Mouse (Mus musculus): ENCODE data around the gene Hoxc12.

Hoxc12 gene

DNA sequence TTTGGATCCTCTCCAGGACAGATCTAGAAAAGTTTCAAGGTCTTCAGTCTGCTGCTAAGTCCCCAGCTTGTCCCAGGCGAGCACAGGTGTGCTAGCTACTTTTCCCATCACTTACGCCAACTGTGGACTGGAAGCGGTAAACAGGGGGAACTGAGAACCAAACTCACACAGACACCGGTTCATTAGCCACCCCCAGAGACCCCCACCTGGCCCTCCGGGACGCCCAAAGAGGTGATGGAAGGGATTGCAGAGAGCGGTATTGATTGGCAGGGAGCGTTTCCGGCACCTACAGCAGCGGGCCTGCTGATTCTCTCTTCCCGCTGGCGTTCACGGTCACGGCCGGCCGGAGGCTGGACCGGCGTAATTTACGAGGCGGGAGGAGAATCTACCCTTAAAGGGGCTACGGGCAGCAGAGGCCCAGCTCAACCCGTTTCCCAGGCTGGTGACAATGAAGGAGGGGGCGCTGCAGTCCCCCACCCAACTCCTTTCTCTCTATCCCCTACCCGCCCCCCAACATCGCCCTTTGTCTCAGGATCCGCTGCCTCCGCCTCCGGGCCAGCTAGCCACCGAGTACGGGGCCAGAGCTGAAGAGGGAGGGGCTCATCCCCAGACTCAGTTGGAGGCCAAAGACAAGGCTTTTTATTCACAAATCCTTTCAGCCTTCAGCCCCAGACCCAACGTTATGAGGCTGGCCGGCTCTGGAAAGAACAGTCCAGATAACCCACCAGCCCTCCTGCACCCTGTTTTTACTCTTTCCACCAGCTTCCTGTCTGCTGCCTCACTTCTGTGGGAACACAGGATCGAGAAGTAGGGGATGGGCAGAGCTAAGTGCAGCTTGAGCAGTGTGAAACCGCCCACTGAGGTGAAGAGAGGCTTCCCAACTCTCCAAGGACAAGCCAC, 2.9 kb downstream of the Hoxc12 start:
- no peak for DNase-seq

DNA sequence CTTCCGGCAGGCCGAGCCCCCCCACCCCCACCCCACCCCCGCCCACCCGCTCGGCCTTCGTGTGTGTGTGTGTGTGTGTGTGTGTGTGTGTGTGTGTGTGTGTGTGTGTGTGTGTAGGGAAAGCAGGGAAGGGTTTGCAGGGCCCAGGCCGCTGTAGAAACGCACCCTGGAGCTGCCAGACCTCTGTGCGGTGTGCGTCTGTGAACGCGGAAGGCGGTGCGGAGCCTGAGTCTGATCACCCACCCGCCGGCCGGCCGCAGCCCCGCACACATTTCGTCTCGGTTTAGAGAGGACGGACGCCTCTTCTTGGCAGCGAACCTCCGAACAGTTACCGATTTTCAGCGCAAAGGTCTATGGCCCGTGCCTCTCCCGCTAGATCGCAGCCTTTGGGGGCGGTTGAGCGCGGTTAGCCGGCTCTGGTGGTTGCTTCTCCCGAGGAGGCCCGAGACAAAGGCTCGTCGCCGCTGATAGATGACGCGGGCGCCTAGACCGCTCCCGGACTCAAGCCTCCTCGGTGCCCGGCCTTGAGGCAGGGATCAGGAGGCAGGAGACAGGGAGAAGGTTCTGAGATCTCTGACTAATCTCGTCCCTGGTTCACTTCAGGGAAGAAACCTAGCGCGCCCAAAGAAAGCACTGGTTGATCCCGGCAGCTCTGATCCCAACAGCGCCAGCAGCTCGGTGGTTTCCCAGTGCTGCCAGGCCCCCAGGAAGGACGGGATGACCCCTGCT, 6.3 kb downstream of the Hoxc12 start:
- DNase-seq: no peak

DNA sequence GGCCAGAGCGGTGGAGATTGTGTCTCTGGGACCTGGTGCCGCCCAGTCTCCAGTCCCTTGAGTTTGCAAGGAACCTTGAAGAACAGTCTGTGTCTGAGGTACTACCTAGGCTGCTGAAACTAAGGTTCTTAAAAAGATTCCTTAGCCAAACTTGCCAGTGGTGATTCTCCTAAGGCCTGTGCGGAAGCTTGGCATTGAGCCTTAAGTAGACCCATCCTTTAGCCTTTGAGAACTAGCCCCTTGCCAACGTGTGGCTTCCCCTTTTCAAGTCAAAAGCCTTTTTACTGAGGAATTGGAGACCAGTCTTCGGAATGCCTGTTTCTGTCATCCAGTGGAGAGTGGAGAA, 6.9 kb downstream of the Hoxc12 start:
- DNase-seq: no peak

DNA sequence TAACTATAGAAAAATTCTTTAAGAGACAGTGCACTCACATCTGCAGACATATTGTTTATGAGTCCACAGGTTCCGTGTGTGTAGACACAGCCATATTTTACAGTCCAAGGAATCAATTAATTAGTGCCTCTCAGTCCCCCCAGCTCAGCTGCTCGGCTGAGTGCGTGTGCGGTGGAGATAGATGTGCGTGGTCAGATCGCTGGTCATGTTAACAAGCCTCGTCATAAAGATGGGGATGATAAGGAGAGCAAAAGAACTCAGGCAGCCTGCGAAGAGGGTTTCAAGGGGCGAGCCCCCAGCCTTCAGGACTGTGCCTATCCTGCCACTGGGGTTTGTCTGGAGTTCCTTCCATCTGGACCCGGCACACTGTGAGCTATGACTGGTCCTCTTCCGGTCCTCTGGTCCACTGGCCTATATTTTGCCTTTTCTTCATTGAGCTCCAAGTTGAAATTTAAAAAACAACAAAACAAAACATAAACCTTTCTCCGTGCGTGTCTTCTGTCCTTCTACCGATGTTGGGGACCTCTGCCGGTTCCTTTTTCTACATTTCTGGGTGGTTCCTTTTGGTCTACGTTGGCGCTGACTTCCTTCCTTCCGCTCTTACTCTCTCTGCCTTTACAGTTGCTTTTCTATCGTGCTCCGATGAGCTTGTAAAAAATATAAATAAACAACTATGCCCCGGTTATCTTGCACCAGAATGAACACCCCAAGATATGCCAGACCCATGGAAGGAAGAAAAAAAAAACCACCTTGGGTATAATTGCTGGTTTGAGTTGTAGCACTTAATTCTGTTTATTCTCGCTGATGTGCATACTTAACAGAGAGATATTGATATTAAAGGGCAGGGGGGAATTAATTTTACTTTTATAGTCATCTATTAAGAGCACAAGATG, 8.9 kb downstream of the Hoxc12 start:
- no peak for DNase-seq

DNA sequence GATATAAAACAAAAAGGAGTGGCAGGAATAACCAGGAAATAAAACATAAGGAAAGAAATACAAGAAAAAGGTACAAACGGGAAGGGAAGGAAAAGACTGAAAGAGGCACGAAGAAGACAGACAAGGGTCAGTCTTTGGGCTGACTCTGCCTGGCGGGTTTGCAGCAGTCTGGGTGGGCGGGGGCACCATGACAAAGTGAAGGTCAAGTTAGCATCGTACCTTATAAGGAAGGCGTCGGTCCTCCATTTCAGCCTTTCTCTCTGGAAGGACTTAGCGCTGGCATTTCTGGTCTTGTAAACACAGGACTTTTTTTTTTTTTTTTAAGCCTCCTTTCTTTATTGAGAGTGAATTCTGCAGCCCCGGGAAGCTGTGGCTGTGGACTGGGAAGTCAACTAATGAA, 10.7 kb downstream of the Hoxc12 start:
- DNase-seq: no peak

DNA sequence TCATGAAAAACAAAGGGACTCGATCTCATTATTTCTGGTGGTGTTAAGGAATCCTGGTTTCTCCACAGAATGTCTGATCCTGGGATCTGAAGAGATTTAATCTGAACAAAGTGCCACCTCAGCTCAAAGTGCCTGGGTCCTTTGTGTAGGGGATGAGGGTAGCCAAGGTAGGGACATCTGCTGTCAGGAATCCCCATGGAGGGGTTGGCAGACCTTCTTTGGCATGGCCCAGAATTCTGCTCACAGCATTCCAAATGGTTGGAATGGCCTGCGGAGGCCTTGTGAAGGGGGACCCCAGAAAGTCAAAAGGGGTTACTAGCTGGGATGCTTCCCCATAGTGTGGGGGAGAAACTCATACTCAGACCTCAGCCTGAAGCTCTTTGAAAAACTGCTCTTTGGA, 12.3 kb downstream of the Hoxc12 start:
- DNase-seq: no peak

DNA sequence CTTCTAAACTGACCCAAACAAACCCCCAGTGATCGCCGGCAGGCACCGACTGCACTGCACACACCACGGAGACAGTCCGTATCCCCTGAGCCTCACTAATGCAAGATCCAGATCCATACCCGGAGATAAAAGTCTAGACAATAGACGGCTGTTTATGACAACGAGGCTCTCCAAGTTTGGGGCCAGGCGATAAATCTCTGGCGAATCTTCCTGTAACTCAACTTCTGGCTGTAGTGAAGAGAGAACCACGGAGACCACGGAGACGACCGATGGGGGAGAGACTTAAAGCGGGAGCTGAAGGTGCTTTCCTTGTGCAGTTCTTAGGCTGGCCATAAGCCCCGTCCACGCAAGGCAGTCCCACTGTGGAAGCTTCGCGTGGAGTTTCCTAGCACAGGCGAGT, 13.1 kb downstream of the Hoxc12 start:
- DNase-seq: no peak

DNA sequence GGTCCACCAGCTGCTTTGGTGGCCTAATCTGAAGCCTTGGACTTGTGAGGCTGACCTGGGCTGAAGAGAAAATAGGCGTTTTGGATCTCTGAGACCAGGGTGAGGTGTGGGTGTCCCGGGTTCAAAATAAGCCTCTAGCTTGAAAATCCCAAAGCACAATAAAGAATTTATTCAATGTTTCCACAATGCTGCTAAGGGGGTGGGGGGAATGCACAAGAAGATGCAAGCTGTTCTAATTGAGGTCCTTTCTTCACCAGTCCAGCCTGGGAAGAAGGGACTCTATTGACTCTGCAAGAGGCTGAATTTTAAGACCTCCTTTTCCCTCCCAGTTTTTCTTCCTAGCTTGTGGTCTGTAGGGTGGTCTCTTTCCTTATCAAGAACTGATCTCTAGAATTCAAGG, 14.3 kb downstream of the Hoxc12 start:
- DNase-seq: no peak

DNA sequence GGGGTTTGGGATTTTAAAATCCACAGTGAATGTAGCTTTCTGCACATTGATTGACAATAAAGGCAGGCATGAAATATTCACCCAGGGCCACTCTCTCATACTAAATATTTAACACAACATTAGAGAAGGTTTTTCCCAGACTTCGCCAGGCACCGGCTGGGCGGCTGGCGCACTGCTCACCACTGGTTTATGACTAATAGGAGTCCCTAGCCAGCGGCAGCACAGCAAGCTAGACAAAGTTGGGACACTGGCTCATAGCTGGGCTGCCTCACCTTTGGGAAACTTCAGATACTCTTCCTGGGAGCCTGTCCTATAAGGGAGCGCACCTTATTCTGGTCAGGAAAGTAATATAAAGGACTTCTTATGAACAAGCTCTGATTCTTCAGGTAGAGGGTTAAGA, 17.0 kb downstream of the Hoxc12 start:
- DNase-seq: no peak

DNA sequence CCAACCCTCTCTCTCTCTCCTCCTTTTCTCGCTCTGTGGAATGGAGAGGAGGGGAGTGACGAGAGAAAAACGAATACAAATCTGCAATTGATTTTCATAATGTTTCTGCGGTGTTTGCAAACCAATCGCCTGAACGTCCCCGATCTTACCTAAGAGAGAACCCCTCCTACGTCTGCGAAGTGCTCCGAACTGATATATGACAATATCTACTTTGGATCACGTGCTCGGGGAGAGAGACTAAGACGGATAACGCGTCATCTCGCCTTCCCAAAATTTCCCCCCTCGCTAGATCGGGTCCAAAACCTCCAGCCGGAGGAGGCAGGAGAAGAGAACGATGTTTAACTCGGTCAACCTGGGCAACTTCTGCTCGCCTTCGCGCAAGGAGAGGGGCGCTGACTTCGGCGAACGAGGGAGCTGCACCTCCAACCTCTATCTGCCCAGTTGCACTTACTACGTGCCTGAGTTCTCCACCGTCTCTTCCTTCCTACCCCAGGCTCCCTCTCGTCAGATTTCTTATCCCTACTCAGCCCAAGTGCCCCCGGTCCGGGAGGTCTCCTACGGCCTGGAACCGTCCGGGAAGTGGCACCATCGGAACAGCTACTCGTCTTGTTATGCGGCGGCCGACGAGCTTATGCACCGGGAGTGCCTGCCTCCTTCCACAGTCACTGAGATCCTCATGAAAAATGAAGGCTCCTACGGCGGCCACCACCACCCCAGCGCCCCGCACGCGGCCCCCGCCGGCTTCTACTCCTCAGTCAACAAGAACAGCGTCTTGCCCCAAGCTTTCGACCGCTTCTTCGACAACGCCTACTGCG, 17.8 kb downstream of the Hoxc12 start, which contains the start of gene Hoxc11:
Gene Hoxc11 (plus strand): TSS at position 236 of the 815 bp plus-strand sequence.
- no peak for DNase-seq

DNA sequence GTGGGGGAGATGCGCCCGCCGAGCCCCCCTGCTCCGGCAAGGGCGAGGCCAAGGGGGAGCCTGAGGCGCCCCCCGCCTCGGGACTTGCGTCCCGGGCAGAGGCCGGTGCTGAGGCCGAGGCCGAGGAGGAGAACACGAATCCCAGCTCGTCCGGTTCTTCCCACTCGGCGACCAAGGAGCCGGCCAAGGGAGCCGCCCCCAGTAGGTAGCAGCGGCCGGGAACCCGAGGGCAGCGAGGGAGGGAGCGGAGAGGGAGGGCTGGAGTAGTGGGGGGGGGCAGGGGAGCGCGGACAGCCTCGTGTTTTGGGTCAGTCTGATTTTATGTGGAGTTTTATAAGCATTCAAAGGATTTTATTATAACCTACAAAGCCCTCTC, 18.4 kb downstream of the Hoxc12 start:
- DNase-seq: no peak

DNA sequence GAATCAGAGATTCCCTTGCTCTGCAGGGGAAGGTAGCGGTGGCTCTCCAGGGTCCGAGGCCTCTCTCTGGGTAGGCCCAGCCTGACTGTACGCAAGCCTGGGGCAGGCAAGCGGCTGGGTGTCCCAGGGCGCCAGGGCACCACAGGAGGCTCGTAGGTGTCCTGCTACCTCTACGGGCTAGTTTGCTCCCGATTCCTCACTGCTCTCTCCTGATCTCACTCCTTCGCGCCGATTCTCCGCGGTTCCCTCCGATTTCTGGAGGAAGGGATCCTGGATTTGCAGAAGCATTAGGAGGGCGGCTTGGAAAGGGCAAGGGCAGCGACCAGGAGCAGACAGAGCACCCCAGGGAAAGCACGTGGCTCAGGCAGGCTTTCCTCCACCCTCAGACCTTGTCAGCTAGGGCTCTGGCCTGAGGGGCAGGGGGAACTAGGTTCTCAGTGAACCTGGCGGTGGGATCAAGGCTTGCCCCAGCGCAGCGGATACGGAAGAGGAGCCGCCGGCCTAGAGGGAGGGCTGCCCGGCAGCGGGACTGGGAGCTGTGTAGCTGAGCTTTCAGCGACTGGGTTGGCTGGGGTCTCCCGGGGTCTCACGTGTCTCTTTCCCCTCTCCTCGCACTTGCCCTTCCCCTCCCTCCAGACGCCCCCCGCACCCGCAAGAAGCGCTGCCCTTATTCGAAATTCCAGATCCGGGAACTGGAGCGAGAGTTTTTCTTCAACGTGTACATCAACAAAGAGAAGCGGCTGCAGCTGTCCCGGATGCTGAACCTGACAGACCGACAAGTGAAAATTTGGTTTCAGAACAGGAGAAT, 19.5 kb downstream of the Hoxc12 start:
- no peak for DNase-seq

DNA sequence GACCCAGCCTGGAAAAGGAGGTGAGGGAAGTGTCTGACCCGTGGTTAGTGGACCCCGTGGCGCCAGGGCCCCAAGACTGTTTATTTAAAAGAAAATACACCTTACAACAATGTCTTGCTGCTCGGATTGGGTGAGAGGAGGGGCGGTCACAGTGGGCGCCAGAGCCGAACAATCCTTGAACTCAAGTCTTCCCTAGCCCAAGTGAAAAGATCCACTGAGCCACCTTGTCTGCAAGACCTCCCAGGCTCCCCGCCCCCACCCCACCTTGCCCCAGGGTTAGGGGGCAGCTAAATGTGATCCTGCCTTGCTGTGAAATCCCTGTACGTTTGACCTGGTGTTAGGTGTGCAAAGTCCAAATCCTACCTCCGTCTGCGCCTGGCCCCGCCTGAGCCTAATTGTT, 20.3 kb downstream of the Hoxc12 start:
- DNase-seq: no peak

DNA sequence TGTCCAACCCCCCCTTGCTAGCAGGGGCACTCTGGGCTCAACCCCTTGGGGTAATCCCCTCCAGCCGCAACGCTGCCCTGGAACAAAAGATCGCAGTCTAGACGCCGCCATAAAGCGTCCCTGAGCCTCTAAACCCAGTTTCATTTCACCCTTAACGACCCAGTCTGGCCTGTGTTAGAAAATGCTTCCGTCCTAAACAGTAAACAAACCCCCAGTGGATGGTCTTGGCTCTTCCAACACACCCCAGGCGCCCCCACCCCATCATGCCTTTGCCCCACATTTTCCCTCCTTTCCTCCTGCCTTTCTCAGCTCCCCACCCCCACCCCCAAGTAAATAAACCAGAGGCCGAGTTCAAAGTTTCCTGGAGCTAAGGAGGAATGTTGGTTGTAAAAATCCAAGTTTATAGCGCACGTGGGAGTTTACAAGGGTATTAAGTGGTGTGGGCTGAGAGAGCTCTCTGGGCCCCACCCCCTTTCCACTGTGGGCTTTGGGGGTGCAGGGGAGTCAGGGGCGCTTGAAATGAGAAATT, 23.2 kb downstream of the Hoxc12 start:
- DNase-seq: no peak

DNA sequence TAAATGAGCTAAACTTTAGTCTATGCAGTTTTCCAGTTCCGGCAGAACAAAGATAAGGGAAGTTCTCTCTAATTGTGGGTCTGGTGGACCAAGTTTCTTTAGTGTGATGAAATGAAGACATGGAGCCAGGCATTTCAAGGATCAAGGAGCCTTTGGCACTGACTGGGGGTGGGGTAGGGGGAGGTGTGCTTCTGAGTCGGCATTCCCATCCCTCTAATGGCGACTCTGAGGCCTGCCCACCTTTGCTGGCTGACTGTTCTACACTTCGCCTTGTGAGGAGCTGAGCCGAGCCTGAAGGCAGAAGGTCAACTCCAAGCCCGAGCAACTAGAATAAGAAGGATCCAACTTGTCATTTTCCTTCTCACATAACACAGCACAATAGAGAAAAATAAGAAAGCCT, 25.2 kb downstream of the Hoxc12 start:
- no peak for DNase-seq

DNA sequence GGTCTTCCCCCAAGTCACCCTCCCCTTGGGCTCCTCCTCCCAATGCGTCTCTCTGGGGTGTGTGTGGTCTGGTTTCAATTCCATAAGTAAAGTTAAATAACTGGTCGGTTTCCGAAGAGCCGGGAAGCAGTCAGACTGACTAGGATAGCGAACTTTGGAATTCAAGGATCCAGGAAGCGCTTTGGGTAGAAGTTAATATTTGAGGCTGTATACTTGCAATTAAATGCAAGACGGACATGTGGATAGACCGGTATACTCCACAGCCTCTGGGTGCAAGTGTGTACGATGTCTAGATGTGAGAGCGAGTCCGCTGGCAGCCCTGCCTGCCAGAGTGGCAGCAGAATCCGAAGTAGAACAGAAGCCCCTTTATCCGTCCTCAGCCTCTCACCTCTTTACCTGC, 25.9 kb downstream of the Hoxc12 start:
- DNase-seq: no peak

DNA sequence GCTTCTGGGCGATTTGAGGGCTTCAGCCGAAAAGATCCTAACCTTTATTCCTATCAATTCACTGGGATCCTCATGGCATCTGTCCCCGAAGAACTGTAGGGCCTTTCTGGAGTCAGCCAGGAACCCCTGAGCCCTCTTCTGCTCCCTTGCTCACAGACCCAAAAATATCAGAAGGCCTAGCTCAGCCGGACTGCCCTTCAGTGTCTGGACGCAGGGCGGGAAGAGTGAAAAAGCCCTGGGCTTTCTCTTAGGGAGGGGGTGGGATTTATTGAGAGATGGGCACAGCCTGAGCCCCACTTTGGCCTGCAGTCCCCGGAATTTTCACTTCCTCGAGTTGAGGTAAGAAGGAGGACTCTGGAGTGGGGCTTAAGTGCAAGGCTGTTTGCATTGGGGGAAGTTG, 26.7 kb downstream of the Hoxc12 start:
- no peak for DNase-seq

DNA sequence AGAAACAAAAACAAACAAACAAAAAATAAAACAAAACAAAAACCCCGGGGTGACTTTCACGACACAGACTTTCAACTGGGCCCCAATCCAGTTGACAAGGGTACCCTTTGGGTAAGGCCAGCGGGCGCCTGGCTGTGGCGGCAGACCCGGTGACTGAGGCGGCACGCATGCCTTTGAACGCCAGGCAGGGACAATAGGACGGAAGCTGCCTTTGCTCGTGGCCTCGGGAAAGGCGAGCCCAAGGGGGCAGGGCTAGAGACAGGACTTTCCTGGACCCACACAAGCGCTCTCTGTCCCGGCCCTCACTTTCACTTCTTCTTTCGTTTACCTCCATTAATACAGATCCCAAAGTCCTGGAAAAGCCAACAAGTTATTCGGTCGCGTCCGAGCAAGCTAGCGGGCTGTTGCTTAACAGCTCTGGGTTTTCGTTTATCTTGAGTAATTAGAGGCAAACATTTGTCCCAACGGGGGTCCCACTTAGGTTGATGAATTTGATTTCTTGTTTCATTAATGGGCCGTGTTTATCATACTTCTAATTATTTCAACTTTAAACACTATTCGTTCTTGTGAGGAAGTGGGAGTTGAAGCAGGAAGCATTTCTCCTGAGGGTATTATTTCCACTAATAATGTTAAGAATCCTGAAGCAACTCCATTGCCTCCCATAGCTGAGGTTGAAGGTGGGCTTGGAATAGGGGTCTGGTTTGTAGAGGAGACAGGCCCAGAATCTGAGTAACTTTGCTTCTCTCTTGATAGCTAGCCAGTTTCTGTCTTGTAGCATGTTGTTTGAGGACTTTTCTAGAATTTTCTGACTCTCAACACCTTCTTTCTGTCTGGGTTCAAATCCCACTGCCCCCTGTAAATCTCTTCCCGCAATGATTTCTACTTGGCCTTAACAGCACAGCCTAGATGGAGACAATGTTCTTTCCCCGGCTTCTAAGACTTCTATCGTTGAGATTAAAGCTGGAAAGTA, 27.4 kb downstream of the Hoxc12 start:
- DNase-seq: no peak

DNA sequence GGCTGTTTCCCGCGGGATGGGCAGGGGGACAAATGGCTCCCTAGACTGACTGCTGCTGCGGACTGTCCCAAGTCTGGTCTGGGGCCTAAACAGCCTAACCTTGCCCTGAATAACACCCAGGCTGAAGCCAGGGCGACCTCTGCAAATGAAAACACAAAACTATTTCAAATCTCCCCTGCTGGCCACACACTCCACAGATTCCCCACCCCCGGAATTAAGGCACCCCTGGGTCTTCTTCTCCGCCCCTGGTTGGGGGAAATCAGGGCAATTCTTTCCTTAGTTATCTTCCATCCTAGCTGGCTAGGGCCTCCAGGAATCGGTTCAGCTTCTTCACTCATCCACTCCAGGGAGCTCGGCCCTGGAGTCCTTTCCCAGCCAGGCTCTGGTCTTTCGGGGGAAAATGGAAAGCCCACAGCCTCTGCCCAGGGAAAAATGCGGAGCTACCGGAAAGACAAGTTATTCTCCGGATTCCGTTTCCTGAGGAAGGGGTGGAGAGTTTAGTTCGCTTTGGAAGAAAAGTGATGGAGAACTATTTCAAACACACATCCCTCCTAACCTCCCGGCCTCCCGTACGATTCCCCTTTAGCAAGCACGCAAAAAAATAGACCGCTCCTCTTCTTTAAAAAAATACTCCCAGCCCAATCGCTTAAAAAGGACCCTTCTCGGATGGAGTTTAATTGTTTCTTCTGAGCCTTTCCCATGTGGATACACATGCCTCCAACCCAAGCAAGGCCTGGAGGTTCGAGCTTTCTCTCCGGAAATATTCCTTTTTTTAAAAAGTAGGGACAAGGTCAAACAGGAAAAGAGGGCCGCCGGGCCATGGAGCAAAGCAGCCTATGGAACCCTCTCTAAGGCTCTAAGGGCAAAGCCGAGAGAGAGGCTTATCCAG, 28.7 kb downstream of the Hoxc12 start:
- no peak for DNase-seq
